Mouse (Mus musculus) spleen, adult 2 months (tissue): ENCODE measurements around the gene Ddx50.

Experiments used
- CTCF ChIP-seq: fragments of 200-500 bp; IDR thresholded peaks from 2 replicates; pipeline ENCODE4 v1.5.1; 2011; ENCODE audit warnings: mild to moderate bottlenecking, inconsistent platforms; ENCODE audit not compliant: insufficient read depth, insufficient read length, insufficient replicate concordance; ENCODE audit errors: extremely low read depth
- POLR2A ChIP-seq: fragments of 200-500 bp; IDR thresholded peaks from 2 replicates; pipeline ENCODE4 v1.6.1; 2011; ENCODE audit warnings: low read depth, low read length, inconsistent platforms

DNA sequence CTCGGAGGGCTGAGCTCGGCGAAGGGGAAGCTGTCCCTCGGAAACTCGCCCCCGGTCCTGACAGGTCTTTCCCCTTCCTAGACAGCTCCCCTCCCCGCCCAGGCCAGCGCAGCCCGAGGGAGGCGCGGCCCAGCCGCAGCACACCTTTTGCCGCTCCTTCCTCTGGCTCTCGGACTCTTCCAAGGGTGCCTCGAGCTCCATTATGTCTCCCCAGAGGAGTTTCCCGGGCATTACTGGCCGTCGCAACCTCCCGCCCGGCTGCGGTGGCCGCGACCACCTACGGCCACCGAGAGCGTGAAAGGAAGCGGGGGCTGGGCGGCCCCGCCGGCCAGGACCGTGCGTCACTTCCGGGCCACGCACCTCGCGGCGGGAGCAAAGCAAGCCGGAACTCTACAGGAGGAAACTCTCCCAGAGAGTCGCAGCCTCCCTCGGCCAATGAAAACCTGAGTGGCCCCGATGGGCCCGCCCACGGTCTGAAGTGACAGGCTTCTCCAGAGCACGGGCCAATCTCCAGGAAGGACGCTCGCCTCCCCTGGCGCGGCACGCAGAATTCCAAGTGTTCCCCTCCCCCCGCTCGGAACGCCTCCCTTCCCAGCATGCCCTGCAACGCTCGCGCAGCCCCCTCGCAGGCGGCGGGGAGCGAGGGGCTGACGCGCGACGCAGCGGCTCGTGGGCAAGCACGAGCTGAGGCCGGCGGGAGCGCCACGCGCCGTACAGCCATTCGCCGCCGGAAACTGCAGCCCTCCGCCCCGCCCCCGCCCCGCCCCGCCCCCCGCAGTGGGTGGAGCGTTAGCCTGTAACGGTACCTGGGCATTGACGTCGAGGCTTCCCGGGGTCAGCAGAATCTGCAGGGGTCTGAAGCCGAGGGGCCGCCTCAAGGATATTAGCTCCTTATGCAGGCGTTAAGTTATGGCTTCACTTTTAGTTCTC, at the start of gene Ddx50:
- TF ChIP-seq CTCF (no peak), POLR2A (peak; percentile 45; the same call in 1 of the 2 replicates)
